Mouse (Mus musculus) stomach, embryonic 15.5 days (tissue): Measurements from ENCODE around the gene Fkbp3. TPM values are rescaled to one million over a fixed set of nuclear protein-coding genes. Genes with fewer than 3 reads are reported as not detected.

ENCODE experiments used
- ATAC-seq: fragments of 200-750 bp; cut with Nextera tagmentation; 2 replicates; pipeline ENCODE4 v1.8.0; 2017; ENCODE audit warnings: low read depth, moderate number of reproducible peaks, moderate TSS enrichment; ENCODE audit not compliant: insufficient read depth, low FRiP score
- H3K27ac ChIP-seq: fragments of 300-500 bp; sonication (generic); 2 replicates; pipeline ENCODE4 v1.5.1; 2015; ENCODE audit warnings: mild to moderate bottlenecking, inconsistent platforms
- H3K27me3 ChIP-seq: fragments of 300-500 bp; sonication (generic); replicated peaks from 2 replicates; pipeline ENCODE4 v1.6.1; 2015; ENCODE audit warnings: inconsistent platforms
- H3K36me3 ChIP-seq: fragments of 300-500 bp; sonication (generic); 2 replicates; pipeline ENCODE4 v1.6.1; 2015; ENCODE audit warnings: inconsistent platforms
- H3K4me1 ChIP-seq: fragments of 300-500 bp; sonication (generic); 2 replicates; pipeline ENCODE4 v1.6.1; 2015; ENCODE audit warnings: inconsistent platforms
- H3K4me2 ChIP-seq: fragments of 300-500 bp; sonication (generic); 2 replicates; pipeline ENCODE4 v1.6.1; 2015; ENCODE audit warnings: mild to moderate bottlenecking, inconsistent platforms
- H3K4me3 ChIP-seq: fragments of 300-500 bp; sonication (generic); replicated peaks from 2 replicates; pipeline ENCODE4 v1.5.1; 2015; ENCODE audit warnings: inconsistent platforms
- H3K9ac ChIP-seq: fragments of 300-500 bp; sonication (generic); 2 replicates; pipeline ENCODE4 v1.6.1; 2015; ENCODE audit warnings: inconsistent platforms
- H3K9me3 ChIP-seq: fragments of 300-500 bp; sonication (generic); 2 replicates; pipeline ENCODE4 v1.6.1; 2016; ENCODE audit warnings: inconsistent platforms
- WGBS: fragments of 180-500 bp; shearing (Covaris S2); methylation state at CpG from one replicate; pipeline ENCODE4 v1.1.7; 2015; 5-methylcytosine and 5-hydroxymethylcytosine counted together
- polyA plus RNA-seq: library from polyadenylated mRNA; unstranded; fragments of >200 nt; fragmentation: Nextera tagmentation; extraction: Ambion mirVana; gene quantifications from 2 replicates; pipeline ENCODE4 v1.2.1, GENCODE M21; 2015

The Fkbp3 gene
- polyA plus RNA-seq, 1 experiment from 2014 or later: 346 TPM

- 3% methylated on average over 21 of the region's 21 CpGs for WGBS
- peaks cover 12% of the 10 kb centered on the region; the same call in 1 of the 2 replicates for H3K4me1 ChIP-seq
- H3K27ac ChIP-seq: peak overlapping the region; percentile 96
- no peaks in the 10 kb centered on the region for H3K9me3 ChIP-seq
- H3K9ac ChIP-seq: peak overlapping the region; percentile 76
- 0 out of 2 replicates have a peak, but pooled peaks cover 3% of the 10 kb centered on the region for H3K36me3 ChIP-seq
- no peaks in the 10 kb centered on the region for H3K27me3 ChIP-seq
- H3K4me3 ChIP-seq: peak overlapping the region; percentile 88
- peak; percentile 54; the same call in 1 of the 2 replicates for ATAC-seq
- peak overlapping the region; percentile 76 for H3K4me2 ChIP-seq
These were observed 746 bp downstream of the Fkbp3 start for GRCm38 (mm10) chr12:65072911-65073610.

GRCm38 (mm10) chr12:65068409-65068808 is 5.4 kb downstream of the Fkbp3 start:
- ATAC-seq: no peak
- H3K4me3 ChIP-seq: no peak overlapping the region
- H3K4me2 ChIP-seq: no peak overlapping the region
- WGBS: 58% methylated on average over 4 of the region's 4 CpGs
- no peaks in the 10 kb centered on the region for H3K9me3 ChIP-seq
- 0 out of 2 replicates have a peak, but pooled peaks cover 3% of the 10 kb centered on the region for H3K4me1 ChIP-seq
- H3K27ac ChIP-seq: no peak overlapping the region
- no peaks in the 10 kb centered on the region for H3K27me3 ChIP-seq
- H3K9ac ChIP-seq: no peak overlapping the region
- H3K36me3 ChIP-seq: peaks cover 5% of the 10 kb centered on the region; the same call in 1 of the 2 replicates

GRCm38 (mm10) chr12:65066234-65066633 is 7.6 kb downstream of the Fkbp3 start:
- no peaks in the 10 kb centered on the region for H3K4me1 ChIP-seq
- H3K36me3 ChIP-seq: peaks cover 15% of the 10 kb centered on the region; the same call in 1 of the 2 replicates
- ATAC-seq: no peak
- no peaks in the 10 kb centered on the region for H3K9me3 ChIP-seq
- no peak overlapping the region for H3K9ac ChIP-seq
- H3K4me3 ChIP-seq: no peak overlapping the region
- H3K27me3 ChIP-seq: no peaks in the 10 kb centered on the region
- H3K27ac ChIP-seq: no peak overlapping the region
- WGBS: 57% methylated on average over 3 of the region's 3 CpGs
- no peak overlapping the region for H3K4me2 ChIP-seq

GRCm38 (mm10) chr12:65065241-65065640 is 8.6 kb downstream of the Fkbp3 start:
- no peak for ATAC-seq
- Histone ChIP-seq H3K4me1 (no peaks in the 10 kb centered on the region), H3K9me3 (no peaks in the 10 kb centered on the region), H3K4me2 (no peak overlapping the region), H3K9ac (no peak overlapping the region), H3K4me3 (no peak overlapping the region), H3K27me3 (no peaks in the 10 kb centered on the region), H3K36me3 (peaks cover 15% of the 10 kb centered on the region; the same call in 1 of the 2 replicates), H3K27ac (no peak overlapping the region)
- WGBS: 60% methylated on average over 2 of the region's 2 CpGs

DNA sequence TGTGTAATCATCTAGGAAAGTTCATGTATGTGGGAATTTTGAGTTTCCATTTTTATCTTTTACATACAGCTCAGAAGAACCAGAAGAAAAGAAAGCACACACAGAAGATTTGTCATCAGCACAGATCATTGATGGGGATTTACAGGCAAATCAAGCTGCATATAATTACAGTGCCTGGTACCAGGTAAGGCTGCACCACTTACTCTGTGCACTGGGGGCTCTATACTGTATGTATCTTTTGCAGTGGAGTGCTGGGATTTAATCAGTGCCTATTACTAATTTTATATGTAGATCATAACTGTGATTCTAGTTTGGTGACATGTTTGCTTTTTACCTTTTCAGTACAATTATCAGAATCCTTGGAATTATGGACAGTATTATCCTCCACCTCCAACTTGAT is 12.7 kb downstream of the Fkbp3 start:
- H3K9me3 ChIP-seq: no peaks in the 10 kb centered on the region
- no peak overlapping the region for H3K4me2 ChIP-seq
- no peak overlapping the region for H3K27ac ChIP-seq
- H3K27me3 ChIP-seq: no peaks in the 10 kb centered on the region
- H3K4me1 ChIP-seq: no peaks in the 10 kb centered on the region
- H3K4me3 ChIP-seq: no peak overlapping the region
- H3K9ac ChIP-seq: no peak overlapping the region
- no peak for ATAC-seq
- peaks cover 15% of the 10 kb centered on the region; the same call in 1 of the 2 replicates for H3K36me3 ChIP-seq

DNA sequence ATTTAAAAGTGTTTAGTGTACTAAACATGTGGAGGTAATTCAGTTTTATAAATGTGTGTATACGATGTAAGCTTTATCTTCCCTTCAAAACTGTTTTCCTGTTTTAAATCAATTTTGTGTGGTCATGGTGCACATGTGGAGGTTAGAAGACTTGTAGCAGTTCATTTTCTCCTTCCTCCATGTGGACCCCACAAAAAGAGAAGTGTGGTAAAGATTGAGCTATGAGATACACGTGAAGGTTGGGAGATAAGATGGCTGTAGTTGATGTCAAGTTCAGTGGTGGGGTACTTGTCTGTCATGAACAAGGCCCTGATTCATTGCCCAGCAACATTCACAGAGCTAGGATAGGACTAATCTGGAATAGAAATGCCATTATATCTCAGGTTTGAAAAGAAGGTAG is 15.6 kb downstream of the Fkbp3 start:
- no peaks in the 10 kb centered on the region for H3K9me3 ChIP-seq
- no peaks in the 10 kb centered on the region for H3K27me3 ChIP-seq
- no peak overlapping the region for H3K27ac ChIP-seq
- peaks cover 19% of the 10 kb centered on the region; the same call in 1 of the 2 replicates for H3K36me3 ChIP-seq
- no peak overlapping the region for H3K4me2 ChIP-seq
- no peak overlapping the region for H3K4me3 ChIP-seq
- 78% methylated on average over 2 of the region's 2 CpGs for WGBS
- no peaks in the 10 kb centered on the region for H3K4me1 ChIP-seq
- no peak overlapping the region for H3K9ac ChIP-seq
- no peak for ATAC-seq

DNA sequence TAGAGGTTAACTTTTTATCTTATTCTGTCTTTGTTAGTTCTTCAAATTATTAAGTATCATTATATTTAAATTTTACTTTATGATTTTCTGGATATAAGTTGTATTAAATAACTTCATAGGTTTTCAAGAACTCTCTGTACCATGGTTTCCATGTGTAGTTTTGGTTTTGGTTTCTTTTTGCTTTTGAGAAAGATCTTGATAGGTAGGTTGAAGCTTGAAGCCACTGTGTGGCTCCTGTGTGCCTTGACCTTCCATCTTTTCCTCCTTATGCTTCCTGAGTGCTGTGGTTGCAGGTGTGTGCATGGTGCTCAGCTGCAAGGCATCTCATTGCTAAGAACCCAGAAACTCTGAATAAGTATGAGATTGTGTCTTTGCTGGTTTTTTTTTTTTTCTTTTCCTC is 25.0 kb downstream of the Fkbp3 start:
- Histone ChIP-seq H3K36me3 (peaks cover 10% of the 10 kb centered on the region), H3K27ac (no peak overlapping the region), H3K4me3 (no peak overlapping the region), H3K9ac (no peak overlapping the region), H3K4me2 (no peak overlapping the region), H3K27me3 (no peaks in the 10 kb centered on the region), H3K4me1 (no peaks in the 10 kb centered on the region), H3K9me3 (no peaks in the 10 kb centered on the region)
- no peak for ATAC-seq

- Histone ChIP-seq H3K36me3 (no peaks in the 10 kb centered on the region), H3K4me2 (peak overlapping the region; percentile 63), H3K4me3 (peak overlapping the region; percentile 89; the same call in 1 of the 2 replicates), H3K27ac (no peak overlapping the region), H3K4me1 (peaks cover 10% of the 10 kb centered on the region; the same call in 1 of the 2 replicates), H3K9ac (no peak overlapping the region), H3K9me3 (no peaks in the 10 kb centered on the region), H3K27me3 (no peaks in the 10 kb centered on the region)
- ATAC-seq: no peak
- 27% methylated on average over 4 of the region's 4 CpGs for WGBS
These were observed 36.3 kb downstream of the Fkbp3 start for GRCm38 (mm10) chr12:65037546-65037937.

- 10% methylated on average over 18 of the region's 18 CpGs for WGBS
- Histone ChIP-seq H3K4me3 (peak overlapping the region; percentile 89), H3K4me1 (peaks cover 10% of the 10 kb centered on the region; the same call in 1 of the 2 replicates), H3K9ac (peak overlapping the region; percentile 85), H3K27ac (no peak overlapping the region), H3K36me3 (no peaks in the 10 kb centered on the region), H3K4me2 (peak overlapping the region; percentile 63), H3K27me3 (no peaks in the 10 kb centered on the region), H3K9me3 (no peaks in the 10 kb centered on the region)
- ATAC-seq: no peak
These were observed 36.8 kb downstream of the Fkbp3 start for GRCm38 (mm10) chr12:65036892-65037545.

DNA sequence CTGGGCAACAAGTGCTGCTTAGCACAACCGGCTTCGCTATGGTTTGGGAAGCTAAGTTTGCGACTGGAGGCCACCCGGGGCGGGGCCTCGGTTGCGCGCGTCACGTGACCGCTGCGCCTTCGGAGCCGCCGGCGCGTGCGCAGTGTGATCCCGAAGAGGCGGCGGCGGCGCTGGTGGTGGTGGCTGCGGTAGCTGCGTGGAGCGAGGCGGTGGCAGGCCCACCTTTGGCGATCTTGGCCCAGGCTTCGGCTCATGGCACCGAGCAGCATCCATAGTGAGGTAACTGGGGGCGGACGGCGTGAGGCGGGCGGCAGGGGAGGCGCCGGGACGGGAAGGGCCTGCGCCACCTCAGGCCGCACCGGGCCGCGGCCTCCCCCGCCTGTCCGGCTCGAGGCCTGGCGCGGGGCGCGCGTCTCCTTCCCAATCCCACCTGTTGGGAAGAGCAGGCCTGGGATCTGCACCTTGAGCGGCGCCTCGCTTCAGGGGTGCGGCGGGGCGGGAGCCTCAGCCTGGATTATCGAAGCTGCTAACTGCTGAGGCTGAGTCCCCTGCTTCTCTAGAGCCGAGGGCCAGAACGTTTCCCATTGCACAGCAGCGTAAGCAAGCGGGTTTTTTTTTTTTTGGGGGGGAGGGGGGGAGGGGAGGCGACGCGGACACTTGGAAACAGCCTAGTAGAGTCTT is 37.5 kb downstream of the Fkbp3 start, which contains the start of gene Prpf39:
Gene Prpf39 (plus strand): TSS at position 144 of the 681 bp plus-strand sequence.
- peak within 1 kb of the TSS; percentile 88 for H3K27ac ChIP-seq
- H3K9me3 ChIP-seq: no peaks in the 10 kb centered on the region
- H3K4me3 ChIP-seq: peak within 1 kb of the TSS; percentile 89
- H3K36me3 ChIP-seq: no peaks in the 10 kb centered on the region
- WGBS: under 1% methylated on average over 62 of the region's 65 CpGs
- H3K27me3 ChIP-seq: no peaks in the 10 kb centered on the region
- H3K4me2 ChIP-seq: peak within 1 kb of the TSS; percentile 63
- H3K9ac ChIP-seq: peak within 1 kb of the TSS; percentile 85
- peak; percentile 95 for ATAC-seq
- H3K4me1 ChIP-seq: peaks cover 10% of the 10 kb centered on the region; the same call in 1 of the 2 replicates

GRCm38 (mm10) chr12:65035839-65036189 is 38.0 kb downstream of the Fkbp3 start:
- no peaks in the 10 kb centered on the region for H3K27me3 ChIP-seq
- H3K4me1 ChIP-seq: peaks cover 10% of the 10 kb centered on the region; the same call in 1 of the 2 replicates
- no peak overlapping the region for H3K27ac ChIP-seq
- H3K4me2 ChIP-seq: peak overlapping the region; percentile 63
- 46% methylated on average over 8 of the region's 8 CpGs for WGBS
- ATAC-seq: no peak
- H3K36me3 ChIP-seq: no peaks in the 10 kb centered on the region
- no peak overlapping the region for H3K9ac ChIP-seq
- H3K9me3 ChIP-seq: no peaks in the 10 kb centered on the region
- peak overlapping the region; percentile 89 for H3K4me3 ChIP-seq

DNA sequence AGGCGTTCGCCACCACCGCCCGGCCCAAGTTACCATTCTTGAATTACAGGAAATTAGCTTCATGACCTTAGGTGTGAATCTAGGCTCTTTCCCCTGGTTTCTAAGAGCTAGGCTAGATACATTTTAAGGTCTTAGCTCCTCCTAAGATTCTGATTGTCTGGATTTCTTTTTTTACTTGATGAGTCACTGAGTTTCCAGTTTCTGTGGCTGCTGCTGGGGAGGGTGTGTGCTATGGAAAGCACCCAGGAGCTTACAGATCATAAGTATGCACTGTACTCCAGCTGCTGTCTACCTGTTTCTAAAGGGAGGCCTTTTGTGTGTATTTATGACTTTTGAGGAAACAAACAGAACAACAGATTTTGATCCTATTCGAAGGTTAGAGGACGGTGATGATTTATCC is 51.0 kb downstream of the Fkbp3 start:
- H3K9ac ChIP-seq: no peak overlapping the region
- H3K36me3 ChIP-seq: no peaks in the 10 kb centered on the region
- H3K27me3 ChIP-seq: no peaks in the 10 kb centered on the region
- no peak for ATAC-seq
- no peaks in the 10 kb centered on the region for H3K4me1 ChIP-seq
- H3K27ac ChIP-seq: no peak overlapping the region
- 96% methylated on average over 6 of the region's 6 CpGs for WGBS
- no peak overlapping the region for H3K4me3 ChIP-seq
- no peak overlapping the region for H3K4me2 ChIP-seq
- H3K9me3 ChIP-seq: no peaks in the 10 kb centered on the region
